Mouse (Mus musculus): ENCODE measurements around the gene Tmem121b. TPM values are rescaled to one million over a fixed set of nuclear protein-coding genes. Genes with fewer than 3 reads are reported as not detected.

The Tmem121b gene
- 0.04 and 0.05 TPM in 2 replicates for polyA plus RNA-seq (2012; rRNA removed)

DNA sequence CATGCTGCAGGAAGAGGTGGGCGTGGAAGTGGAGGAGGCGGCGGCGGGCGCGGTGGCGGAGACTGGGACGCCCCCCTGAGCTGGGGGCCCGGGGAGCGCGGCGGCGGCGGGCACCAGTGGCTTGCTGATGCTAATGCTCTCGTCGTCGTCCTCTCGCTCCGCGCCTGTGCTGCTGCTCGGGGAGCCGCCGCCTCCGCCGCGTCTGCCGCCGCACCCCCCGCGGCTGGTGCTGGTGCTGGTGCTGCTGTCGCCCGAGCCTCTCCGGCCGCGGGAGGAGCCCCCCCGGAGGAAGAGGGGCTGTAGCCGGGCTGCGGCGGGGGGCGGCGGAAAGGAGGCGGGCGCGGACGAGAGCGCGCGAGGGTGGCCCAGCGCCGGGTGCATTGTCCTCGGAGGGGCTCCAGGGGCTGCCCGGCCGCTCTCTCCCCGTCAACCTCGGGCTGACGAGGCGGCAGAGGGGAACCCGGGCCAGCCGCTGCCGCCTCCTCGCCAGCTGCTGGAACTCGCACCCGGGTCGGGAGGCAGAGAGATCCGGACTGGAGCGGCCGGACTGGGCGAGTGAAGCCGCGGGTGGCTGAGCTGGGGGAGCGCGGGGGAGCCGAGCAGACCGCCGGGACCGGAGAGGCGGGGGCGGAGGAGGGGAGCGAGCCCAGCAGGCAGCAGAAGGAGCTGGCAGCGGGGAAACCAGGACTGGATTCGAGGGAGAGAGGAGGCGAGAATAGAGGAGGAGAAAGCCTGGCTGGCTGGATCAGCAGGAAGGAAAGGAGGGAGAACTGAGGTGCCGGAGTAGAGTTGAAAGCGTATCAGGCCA is at the start of gene Tmem121b:
Gene Tmem121b (minus strand): TSS at position 434 of the 808 bp plus-strand sequence.
- DNase-seq (ENCODE audit: low read depth): no peak

DNA sequence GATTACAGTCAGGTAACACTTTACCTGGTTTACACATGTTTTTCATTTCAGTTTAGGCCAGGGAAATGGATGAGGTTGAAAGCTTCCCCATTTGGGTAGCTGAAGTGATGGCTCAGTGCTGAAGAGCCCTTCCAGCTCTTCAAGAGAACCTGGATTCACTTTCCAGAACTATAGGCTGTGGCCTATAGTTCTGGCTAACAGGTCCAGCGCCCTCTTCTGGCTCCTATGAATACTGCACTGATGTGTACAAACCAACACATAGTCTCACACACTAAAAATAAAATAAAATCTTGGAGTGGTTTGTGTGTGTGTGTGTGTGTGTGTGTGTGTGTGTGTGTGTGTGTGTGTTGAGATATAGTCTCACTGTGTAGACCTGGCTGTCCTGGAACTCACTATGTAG is 48.5 kb upstream of the Tmem121b start:
- no peak for DNase-seq (ENCODE audit: low read depth)

DNA sequence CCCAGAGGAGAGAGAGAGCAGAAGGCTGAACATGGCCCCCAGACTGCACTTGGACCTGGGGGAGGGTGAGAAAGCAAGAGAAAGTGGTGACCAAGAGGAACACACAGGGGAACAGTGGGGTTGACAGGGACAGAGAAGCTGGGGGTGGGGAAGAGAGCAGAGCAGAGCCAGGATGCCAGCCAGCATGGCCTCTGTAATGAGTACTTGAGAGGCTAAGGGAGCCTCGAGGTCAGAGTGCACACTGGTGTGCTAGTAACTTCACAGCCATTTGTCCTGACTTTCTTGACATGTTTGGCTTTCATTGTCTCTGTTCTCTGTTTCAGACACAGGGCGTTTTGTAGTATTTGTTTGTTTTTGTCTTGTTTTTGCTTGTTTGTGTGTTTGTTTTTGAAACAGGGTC is 47.8 kb upstream of the Tmem121b start:
- DNase-seq (ENCODE audit: low read depth): no peak

DNA sequence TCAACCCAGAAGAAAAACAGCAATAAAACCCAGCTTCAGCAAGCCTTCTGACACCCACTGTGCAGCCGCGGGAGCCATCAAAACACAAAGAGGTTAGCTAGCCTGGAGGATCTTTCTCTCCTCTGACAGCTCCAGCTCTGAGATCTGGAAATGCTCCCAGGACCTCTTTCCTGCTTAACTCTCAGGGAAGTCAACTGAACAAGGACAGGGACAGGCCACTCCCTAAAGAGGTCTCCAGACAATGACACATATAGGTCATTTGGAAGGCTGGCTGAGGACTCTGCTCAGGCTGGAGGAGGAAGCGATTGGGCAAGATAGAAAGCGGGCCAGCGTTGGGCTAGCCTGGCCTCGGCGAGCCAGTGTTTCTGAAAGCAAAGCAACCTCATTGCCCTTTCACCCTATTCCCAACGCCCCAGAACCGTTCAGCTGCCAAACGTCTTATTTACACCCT is 46.2 kb upstream of the Tmem121b start:
- DNase-seq (ENCODE audit: low read depth): peak; percentile 41

DNA sequence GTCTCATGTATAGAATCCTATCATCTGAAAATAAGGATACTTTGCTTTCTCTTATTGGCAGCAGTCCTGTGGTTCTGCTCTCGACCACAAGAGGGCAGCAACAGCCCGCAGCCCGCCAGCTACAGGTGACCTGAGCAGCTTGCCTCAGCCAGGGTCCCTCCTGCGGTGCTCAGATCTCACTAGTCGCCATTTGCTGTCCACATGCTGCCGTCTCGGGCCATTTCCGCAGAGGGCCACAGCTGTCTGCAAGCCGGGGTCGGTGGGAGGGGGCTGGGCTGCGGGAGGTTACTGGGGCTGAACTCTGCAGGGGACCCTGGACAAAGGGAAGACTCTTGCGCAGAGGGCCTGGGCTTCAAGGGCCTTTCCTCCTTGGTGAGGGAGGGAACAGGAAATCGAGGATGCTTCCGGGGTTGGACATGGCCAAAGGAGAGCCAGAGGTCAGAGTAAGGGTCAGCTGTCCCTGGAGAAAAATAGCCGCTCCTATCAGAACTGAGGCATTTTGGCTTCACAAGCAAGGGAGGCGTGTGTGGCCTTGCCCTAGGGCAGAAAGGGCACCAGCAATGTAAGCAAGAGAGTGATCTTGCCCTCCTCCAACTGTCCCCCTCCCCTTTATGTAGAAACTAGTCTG is 45.6 kb upstream of the Tmem121b start:
- no peak for DNase-seq (ENCODE audit: low read depth)

DNA sequence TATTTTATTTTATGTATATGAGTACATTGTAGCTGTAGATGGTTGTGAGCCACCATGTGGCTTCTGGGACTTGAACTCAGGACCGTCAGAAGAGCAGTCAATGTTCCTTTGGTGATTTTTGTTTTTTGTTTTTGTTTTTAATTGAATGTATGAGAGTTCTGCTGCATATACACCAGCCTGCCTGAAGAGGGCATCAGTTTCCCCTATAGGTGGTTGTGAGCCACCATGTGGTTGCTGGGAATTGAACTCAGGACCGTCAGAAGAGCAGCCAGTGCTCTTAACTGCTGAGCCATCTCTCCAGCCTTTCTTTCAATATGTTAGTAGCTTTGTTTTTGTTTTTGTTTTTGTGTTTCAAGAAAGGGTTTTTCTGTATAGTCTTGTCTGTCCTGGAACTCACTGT is 42.7 kb upstream of the Tmem121b start:
- no peak for DNase-seq (ENCODE audit: low read depth)

DNA sequence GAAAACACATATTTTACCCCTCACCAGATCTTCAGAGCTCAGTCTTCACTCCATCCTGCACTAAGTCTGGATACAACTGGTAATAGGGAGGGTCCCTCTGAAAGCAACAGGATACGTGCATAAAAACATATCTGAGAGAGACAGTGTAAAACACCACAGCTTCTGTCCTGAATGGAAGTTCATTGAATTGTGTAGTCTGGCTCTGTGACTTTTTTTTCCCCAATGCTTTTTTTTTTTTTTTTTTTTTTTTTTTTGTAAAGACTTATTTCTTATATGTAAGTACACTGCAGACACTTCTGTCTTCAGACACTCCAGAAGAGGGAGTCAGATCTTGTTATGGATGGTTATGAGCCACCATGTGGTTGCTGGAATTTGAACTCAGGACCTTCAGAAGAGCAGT is 39.0 kb upstream of the Tmem121b start:
- no peak for DNase-seq (ENCODE audit: low read depth)

DNA sequence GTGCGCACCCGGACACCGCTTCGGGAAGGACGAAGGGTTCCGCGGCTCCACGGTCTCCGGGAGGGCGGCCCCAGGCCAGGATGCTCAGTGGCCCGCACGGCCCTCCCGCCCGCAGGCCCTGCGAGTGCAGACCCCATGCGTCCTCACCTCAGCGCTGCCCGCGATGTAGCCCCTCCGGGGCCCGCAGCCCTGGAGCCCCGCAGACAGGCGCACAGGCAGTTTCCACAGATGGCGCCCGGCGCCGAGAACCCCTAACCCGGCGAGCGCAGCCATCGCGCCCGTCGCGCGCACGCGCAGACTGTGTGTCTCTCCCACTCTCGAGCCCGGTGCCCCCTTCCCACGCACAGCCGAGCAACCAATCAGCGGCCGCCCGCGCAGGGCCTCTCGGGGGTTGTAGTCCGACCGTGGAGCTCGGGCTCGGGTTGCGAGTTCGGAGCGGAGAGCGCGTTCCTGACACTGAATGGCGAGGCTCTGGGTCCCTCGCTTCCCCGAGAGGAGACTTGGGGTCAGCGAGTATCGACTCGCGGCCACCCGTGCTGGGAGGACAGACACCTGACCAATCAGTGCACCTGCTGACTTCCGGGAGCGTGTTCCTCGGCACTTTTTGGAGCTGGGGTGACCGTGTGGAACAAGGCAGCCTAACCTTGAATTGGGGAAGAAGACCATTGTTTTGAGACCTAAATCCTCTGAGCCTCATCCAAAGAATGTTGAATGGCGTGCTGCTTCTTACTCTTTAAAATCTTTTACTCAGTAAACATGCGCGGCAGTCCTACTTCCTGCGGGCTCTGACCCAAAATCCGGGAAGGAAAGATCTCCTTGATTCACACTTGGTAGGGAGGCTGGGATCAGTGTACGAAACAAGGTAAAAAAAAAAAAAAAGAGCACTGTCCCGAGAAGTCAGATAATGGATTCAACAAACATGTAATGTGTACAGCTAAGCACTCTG is 37.7 kb upstream of the Tmem121b start, which contains the start of gene Hdhd5:
Gene Hdhd5 (minus strand): TSS at position 300 of the 946 bp plus-strand sequence.
- DNase-seq (ENCODE audit: low read depth): no peak

DNA sequence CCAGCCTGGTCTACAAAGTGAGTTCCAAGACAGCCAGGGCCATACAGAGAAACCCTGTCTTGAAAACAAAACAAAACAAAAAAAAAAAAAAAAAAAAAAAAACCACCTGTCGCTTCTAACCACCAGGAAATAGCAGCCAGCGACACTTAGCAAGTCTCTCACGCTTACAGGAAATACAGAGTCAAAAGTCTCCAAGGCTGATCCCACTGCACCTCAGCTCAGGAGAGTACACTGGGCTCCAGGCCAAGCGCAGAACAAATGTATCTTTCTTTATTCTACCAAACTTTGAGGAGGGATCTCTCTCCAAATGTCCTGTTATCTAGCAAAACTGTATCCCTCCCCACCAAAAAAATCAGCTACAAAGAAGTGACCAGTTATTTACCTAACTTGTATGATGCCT is 35.5 kb upstream of the Tmem121b start:
- no peak for DNase-seq (ENCODE audit: low read depth)

DNA sequence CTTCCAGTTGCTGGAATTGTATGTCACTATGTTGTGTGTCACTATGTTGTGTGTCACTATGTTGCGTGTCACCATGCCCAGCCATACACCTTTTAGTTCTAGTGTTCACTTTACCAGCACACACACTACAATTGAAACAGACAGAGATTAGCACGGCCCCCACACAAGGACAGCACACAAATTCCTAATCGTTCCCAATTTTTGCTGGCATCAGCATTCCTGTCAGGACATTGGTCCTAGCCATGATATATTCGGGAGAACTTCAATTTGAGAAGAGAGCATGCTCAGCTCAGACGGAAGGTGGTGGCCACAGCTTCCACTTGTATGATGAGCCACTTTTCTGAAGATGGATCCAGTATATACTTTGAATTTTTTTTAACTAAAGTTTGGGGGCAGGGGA is 31.2 kb upstream of the Tmem121b start:
- no peak for DNase-seq (ENCODE audit: low read depth)

DNA sequence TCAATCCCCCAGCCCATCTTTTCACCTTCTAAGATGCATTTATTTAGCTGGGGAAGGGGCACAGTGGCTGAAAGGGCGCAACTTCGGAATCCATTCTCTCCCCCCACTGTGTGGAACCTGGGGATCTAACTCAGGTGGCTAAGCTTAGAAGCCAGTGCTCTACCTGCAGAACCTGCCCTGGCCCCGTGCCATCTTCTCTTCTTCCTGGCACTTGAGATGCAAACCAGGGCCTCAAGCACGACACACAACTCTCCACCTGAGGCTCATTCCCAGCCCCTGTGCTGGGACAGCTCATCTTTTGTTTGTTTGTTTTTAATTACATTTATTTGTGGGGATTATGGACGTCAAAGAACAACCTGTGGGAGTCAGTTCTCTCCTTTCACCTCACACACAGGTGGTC is 26.0 kb upstream of the Tmem121b start:
- no peak for DNase-seq (ENCODE audit: low read depth)

DNA sequence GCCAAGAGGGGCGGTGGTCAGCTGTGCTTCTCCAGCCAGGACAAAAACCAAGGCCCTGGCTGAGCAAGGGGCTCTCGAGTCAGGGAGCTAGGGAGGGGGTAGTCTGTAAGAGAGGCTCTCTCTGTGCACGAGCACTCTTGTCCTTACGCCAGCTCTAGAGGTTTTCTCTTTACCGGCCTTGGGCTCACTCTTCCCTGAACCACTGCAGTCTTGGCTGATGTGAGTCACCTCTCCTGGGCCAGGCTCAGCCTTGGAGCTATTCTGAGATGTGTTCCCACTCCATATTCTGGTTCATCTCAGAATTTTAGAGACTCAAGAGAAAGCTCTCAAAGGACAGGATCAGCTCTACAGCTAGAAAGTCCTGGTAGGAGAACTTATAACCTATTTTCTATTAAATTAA is 23.7 kb upstream of the Tmem121b start:
- DNase-seq (ENCODE audit: low read depth): no peak

DNA sequence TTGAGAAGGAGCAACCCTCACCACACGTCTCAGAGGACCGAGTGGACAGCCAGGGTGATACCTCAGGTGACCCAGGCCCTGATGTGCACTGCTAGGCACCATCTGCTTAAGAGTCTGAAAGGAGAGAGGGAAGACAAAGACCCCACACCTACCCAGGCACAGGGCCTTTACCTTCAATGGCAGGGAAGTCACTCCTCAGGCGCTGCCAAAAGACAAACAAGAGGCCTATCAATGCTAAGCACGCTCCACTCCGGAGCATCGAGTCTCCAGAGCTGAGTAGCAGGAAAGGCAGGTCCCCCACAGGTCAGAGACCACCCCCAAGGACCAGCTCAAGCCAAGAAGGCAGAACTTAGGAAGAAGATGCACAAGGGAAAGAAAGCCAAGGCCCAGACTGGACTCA is 23.3 kb upstream of the Tmem121b start:
- DNase-seq (ENCODE audit: low read depth): no peak

DNA sequence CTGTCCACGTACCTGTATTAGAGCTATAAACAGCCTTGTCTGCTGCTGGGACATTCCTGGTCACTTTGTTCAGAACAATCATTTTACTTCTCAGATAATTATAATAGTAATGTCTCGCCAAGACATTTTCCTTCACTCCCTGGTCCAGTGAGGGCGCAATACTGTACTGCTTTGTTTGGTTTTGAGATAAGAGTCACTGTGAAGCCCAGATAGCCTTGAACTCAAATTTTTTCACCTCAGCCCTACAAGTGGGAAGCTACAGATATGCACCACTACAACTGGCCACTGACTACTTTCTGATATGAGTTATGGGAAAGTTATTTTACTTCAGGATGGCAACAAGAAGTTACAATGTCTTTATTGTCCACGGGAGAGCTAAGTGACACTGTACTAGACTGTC is 22.8 kb upstream of the Tmem121b start:
- no peak for DNase-seq (ENCODE audit: low read depth)

DNA sequence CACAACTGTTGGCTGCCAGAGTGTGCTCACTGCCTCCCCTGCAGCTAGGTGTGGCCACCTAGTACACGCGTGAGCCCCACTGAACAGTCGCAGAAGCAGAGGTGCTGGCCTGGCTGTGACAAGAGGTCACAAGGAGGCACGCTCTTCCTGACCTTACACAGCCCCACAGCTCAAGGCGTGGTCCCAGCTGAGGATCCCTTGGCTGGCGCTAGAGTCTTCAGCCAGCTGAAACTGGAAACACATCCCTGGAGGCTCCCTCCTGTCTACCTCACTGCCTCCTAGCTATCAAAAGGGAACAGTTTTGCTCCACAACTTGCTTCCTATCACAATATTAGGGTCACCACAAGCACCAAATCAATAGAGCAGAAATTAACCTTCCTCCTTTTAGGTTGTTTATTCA is 17.6 kb upstream of the Tmem121b start:
- DNase-seq (ENCODE audit: low read depth): no peak

DNA sequence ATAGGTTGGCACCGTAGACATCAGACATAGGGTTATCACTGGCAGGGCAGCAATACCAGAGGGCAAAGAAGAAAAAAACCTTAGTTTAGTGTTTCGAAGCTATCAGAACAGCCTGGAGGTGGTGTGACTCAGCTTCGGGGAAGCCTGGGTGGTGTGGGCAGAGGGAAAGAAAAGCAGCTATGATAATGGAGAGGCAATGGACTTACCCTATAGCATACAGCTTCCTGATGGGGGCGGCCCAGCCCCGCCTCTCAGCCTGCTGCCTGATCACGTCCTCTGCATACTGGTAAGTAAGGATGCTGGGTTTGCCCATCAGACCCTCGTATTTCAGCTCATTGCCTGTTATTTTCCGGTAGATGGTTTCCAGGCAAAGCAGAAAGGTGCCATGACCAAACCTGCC is 16.8 kb upstream of the Tmem121b start:
- no peak for DNase-seq (ENCODE audit: low read depth)

DNA sequence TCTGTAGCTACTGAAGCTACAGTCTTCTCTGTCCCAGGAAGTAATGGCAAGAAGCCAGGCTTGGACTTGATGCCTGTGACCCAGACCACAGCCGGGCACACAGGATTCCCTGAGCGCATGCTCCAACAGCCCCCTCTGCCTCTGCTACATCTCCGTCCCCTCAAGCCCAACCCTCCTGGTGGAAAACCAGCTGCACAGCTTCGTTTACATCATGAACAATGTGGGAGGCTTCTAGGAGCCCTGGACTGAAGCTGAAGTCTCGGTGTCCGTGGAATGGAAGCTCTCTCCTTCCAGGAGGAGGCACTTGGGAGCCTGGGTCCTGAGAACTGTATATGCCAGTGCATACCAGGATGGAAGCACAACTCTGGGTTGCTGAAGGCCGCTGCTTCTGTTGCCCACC is 16.4 kb upstream of the Tmem121b start:
- no peak for DNase-seq (ENCODE audit: low read depth)

DNA sequence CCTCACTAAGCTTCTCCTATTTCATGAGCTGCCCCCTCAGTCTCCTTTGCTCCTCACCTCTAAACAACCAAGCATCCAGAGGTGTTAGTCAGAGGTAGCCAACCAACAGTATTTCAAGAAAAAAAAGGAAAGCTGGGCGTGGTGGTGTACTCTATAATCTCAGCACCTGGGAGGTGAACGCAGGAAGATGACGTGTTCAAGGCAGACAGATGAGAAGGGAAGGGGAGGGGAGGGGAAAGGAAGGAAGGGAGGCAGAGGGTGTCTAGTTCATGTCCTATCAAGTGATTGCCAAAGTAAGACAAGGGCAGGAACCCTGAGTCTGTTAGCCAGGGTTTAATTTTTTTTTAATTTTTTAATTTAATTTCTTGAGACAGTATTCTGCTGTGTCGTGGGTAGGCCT is 15.0 kb upstream of the Tmem121b start:
- no peak for DNase-seq (ENCODE audit: low read depth)

DNA sequence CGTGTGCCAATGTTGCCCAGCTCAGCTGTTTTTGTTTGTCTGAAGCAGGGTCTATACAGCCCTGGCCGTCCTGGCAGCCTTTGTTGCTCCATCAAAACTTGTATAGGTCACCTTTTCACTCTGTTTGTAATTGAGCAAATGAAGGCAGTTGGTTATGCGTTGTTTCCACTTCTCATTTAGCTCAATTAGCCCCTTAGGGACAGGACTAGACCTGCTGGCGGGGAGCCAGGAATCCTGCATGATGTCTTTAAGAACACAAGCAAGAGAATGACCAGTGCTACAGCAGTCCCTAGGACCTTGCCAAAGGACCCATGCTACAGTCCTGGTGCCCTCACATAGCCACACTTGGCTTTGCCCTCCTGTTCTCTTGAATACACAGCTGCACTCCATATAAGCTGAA is 11.9 kb upstream of the Tmem121b start:
- DNase-seq (ENCODE audit: low read depth): no peak

DNA sequence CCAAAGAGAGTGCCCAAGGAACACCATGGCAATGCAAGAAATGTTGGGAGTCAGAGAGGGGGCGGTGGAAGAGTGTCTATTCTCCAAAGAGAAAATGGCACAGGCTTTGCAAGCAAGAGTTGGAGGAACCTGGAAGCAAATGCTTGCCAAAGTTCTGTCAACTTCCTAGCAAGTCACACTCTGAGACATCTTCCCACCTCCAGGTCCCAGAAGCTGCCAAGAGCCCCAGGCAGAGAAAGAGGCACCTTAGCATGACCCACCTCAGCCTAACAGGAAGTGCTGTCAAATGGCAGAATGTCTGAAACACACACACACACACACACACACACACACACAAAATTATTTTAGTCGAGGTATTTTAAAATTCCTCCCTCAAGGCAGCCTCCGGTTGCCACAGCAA is 10.4 kb upstream of the Tmem121b start:
- DNase-seq (ENCODE audit: low read depth): no peak

DNA sequence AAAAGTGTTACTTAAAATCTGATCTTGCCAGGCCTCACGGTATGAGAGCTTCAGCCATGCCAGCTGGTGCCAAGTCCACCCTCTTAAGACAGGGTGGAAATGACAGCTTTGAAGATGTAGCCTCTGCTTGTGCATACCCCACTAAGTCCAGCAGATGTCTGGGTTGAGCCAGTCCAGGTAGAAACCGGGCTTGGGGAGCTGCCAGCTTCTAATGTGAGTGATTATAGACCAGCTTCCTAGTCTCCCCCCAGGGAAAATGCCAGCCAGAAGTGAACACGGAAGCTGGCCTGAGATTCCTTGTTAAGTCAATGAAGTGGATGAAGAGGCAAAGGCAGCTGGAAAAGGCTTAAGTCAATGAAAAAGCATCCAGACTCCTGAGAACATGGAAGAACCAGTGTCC is 2.9 kb upstream of the Tmem121b start:
- DNase-seq (ENCODE audit: low read depth): no peak
